Mouse (Mus musculus) midbrain, embryonic 16.5 days (tissue): ENCODE measurements around the gene Zfp235. TPM values are rescaled to one million over a fixed set of nuclear protein-coding genes. Genes with fewer than 3 reads are reported as not detected.

Experiments
- ATAC-seq: fragments of 200-750 bp; cut with Nextera tagmentation; 2 replicates; pipeline ENCODE4 v1.8.0; 2017; ENCODE audit warnings: moderate TSS enrichment
- H3K27ac ChIP-seq: fragments of 300-500 bp; sonication (generic); 2 replicates; pipeline ENCODE4 v1.5.1; 2014; ENCODE audit warnings: mild to moderate bottlenecking, low read length, mixed read lengths
- H3K27me3 ChIP-seq: fragments of 300-500 bp; sonication (generic); 2 replicates; pipeline ENCODE4 v1.6.1; 2014; ENCODE audit warnings: low read depth, low read length, mixed read lengths; ENCODE audit not compliant: control insufficient read depth, insufficient read depth
- H3K36me3 ChIP-seq: fragments of 300-500 bp; sonication (generic); 2 replicates; pipeline ENCODE4 v1.6.1; 2014; ENCODE audit warnings: mild to moderate bottlenecking, low read length, moderate library complexity, mixed read lengths; ENCODE audit not compliant: control insufficient read depth, insufficient read depth
- H3K4me1 ChIP-seq: fragments of 300-500 bp; sonication (generic); 2 replicates; pipeline ENCODE4 v1.6.1; 2014; ENCODE audit warnings: mild to moderate bottlenecking, low read length, mixed read lengths; ENCODE audit not compliant: control insufficient read depth, insufficient read depth
- H3K4me2 ChIP-seq: fragments of 300-500 bp; sonication (generic); 2 replicates; pipeline ENCODE4 v1.6.1; 2014; ENCODE audit warnings: mild to moderate bottlenecking, low read length, mixed read lengths
- H3K4me3 ChIP-seq: fragments of 300-500 bp; sonication (generic); 2 replicates; pipeline ENCODE4 v1.5.1; 2014; ENCODE audit warnings: low read depth, mild to moderate bottlenecking, low read length, moderate library complexity, mixed read lengths
- H3K9ac ChIP-seq: fragments of 300-500 bp; sonication (generic); 2 replicates; pipeline ENCODE4 v1.6.1; 2014; ENCODE audit warnings: low read depth, low read length, mixed read lengths
- H3K9me3 ChIP-seq: fragments of 300-500 bp; sonication (generic); replicated peaks from 2 replicates; pipeline ENCODE4 v1.6.1; 2014; ENCODE audit warnings: mild to moderate bottlenecking, low read length, mixed read lengths; ENCODE audit not compliant: control insufficient read depth, poor library complexity, severe bottlenecking
- WGBS: fragments of 180-500 bp; shearing (Covaris S2); extraction: QIAGEN DNeasy Blood & Tissue Kit; methylation state at CpG from one replicate; pipeline ENCODE4 v1.1.7; 2014; 5-methylcytosine and 5-hydroxymethylcytosine counted together
- polyA plus RNA-seq: library from polyadenylated mRNA; unstranded; fragments of >200 nt; fragmentation: Nextera tagmentation; extraction: Ambion mirVana; gene quantifications from 2 replicates; pipeline ENCODE4 v1.2.1, GENCODE M21; 2015

Zfp235 gene
- polyA plus RNA-seq, 1 experiment from 2014 or later: 24.5 TPM

- peak overlapping the region; percentile 80 for H3K9ac ChIP-seq
- peaks cover 8% of the 10 kb centered on the region for H3K9me3 ChIP-seq
- H3K27ac ChIP-seq: peak overlapping the region; percentile 76
- H3K4me3 ChIP-seq: peak overlapping the region; percentile 57
- 9% methylated on average over 12 of the region's 12 CpGs for WGBS
- H3K36me3 ChIP-seq: peaks cover 11% of the 10 kb centered on the region
- peak overlapping the region; percentile 80 for H3K4me2 ChIP-seq
- no peaks in the 10 kb centered on the region for H3K27me3 ChIP-seq
- ATAC-seq: 0 out of 2 replicates have a peak, but pooled peaks have one; percentile 2
- peaks cover 4% of the 10 kb centered on the region for H3K4me1 ChIP-seq
Measured at GRCm38 (mm10) chr7:24113001-24113400, 21.0 kb upstream of the Zfp235 start.

- Histone ChIP-seq H3K27me3 (no peaks in the 10 kb centered on the region), H3K4me3 (no peak overlapping the region), H3K4me2 (no peak overlapping the region), H3K9ac (no peak overlapping the region), H3K9me3 (no peaks in the 10 kb centered on the region), H3K36me3 (no peaks in the 10 kb centered on the region), H3K4me1 (peaks cover 4% of the 10 kb centered on the region), H3K27ac (no peak overlapping the region)
- ATAC-seq: no peak
- WGBS: 84% methylated on average over 4 of the region's 4 CpGs
Measured at GRCm38 (mm10) chr7:24116655-24117054, 17.3 kb upstream of the Zfp235 start.

- 14% methylated on average over 6 of the region's 6 CpGs for WGBS
- Histone ChIP-seq H3K9ac (peak overlapping the region; percentile 81), H3K4me1 (peaks cover 10% of the 10 kb centered on the region), H3K4me2 (peak overlapping the region; percentile 86), H3K9me3 (no peaks in the 10 kb centered on the region), H3K27me3 (no peaks in the 10 kb centered on the region), H3K36me3 (peaks cover 21% of the 10 kb centered on the region), H3K4me3 (peak overlapping the region; percentile 57), H3K27ac (peak overlapping the region; percentile 75)
- peak; percentile 62 for ATAC-seq
Measured at GRCm38 (mm10) chr7:24133425-24133995, 459 bp upstream of the Zfp235 start.

- peaks cover 45% of the 10 kb centered on the region for H3K36me3 ChIP-seq
Measured at GRCm38 (mm10) chr7:24142566-24142965, 8.6 kb downstream of the Zfp235 start.

GRCm38 (mm10) chr7:24153272-24153671, 19.3 kb downstream of the Zfp235 start:
- H3K36me3 ChIP-seq: no peaks in the 10 kb centered on the region
- no peaks in the 10 kb centered on the region for H3K4me1 ChIP-seq
- H3K9ac ChIP-seq: no peak overlapping the region
- H3K4me3 ChIP-seq: no peak overlapping the region
- no peak overlapping the region for H3K4me2 ChIP-seq
- no peak overlapping the region for H3K27ac ChIP-seq
- whole genome bisulfite sequencing: 6% methylated on average over 1 of the region's 1 CpGs
- H3K9me3 ChIP-seq: peaks cover 3% of the 10 kb centered on the region
- no peaks in the 10 kb centered on the region for H3K27me3 ChIP-seq
- ATAC-seq: no peak

More at GRCm38 (mm10) chr7:24142566-24142965, 8.6 kb downstream of the Zfp235 start:
- H3K4me3 ChIP-seq: no peak overlapping the region
- no peak overlapping the region for H3K9ac ChIP-seq
- no peak for ATAC-seq
- 90% methylated on average over 6 of the region's 6 CpGs for WGBS
- no peaks in the 10 kb centered on the region for H3K27me3 ChIP-seq
- no peak overlapping the region for H3K27ac ChIP-seq
- H3K9me3 ChIP-seq: no peaks in the 10 kb centered on the region
- no peaks in the 10 kb centered on the region for H3K4me1 ChIP-seq
- H3K4me2 ChIP-seq: no peak overlapping the region

- Histone ChIP-seq H3K4me2 (no peak overlapping the region), H3K9ac (no peak overlapping the region), H3K9me3 (no peaks in the 10 kb centered on the region), H3K4me3 (no peak overlapping the region), H3K4me1 (peaks cover 6% of the 10 kb centered on the region; the same call in 1 of the 2 replicates), H3K27me3 (no peaks in the 10 kb centered on the region), H3K27ac (no peak overlapping the region), H3K36me3 (no peaks in the 10 kb centered on the region)
- WGBS: 59% methylated on average over 4 of the region's 4 CpGs
- ATAC-seq: no peak
Measured at GRCm38 (mm10) chr7:24172191-24172590, 38.2 kb downstream of the Zfp235 start.

- peak within 1 kb of the TSS; percentile 80 for H3K27ac ChIP-seq
- 10% methylated on average over 23 of the region's 23 CpGs for WGBS
- H3K4me1 ChIP-seq: peaks cover 6% of the 10 kb centered on the region; the same call in 1 of the 2 replicates
- ATAC-seq: peak; percentile 92
- H3K9me3 ChIP-seq: no peaks in the 10 kb centered on the region
- H3K4me2 ChIP-seq: peak within 1 kb of the TSS; percentile 60
- no peaks in the 10 kb centered on the region for H3K36me3 ChIP-seq
- no peaks in the 10 kb centered on the region for H3K27me3 ChIP-seq
- peak within 1 kb of the TSS; percentile 56 for H3K4me3 ChIP-seq
- H3K9ac ChIP-seq: peak within 1 kb of the TSS; percentile 73
Measured at GRCm38 (mm10) chr7:24174618-24175336, 40.8 kb downstream of the Zfp235 start, which contains the start of gene Zfp114. Gene Zfp114, plus strand, starts transcription at chr7:24175060.

GRCm38 (mm10) chr7:24175337-24175711, 41.4 kb downstream of the Zfp235 start:
- Histone ChIP-seq H3K9me3 (no peaks in the 10 kb centered on the region), H3K4me2 (peak overlapping the region; percentile 60), H3K36me3 (no peaks in the 10 kb centered on the region), H3K27me3 (no peaks in the 10 kb centered on the region), H3K27ac (peak overlapping the region; percentile 80; the same call in 1 of the 2 replicates), H3K4me3 (peak overlapping the region; percentile 56), H3K9ac (peak overlapping the region; percentile 73), H3K4me1 (peaks cover 6% of the 10 kb centered on the region; the same call in 1 of the 2 replicates)
- ATAC-seq: peak; percentile 32
- WGBS: 57% methylated on average over 6 of the region's 6 CpGs

GRCm38 (mm10) chr7:24187611-24188010, 53.6 kb downstream of the Zfp235 start:
- Histone ChIP-seq H3K36me3 (peaks cover 2% of the 10 kb centered on the region; the same call in 1 of the 2 replicates), H3K4me1 (no peaks in the 10 kb centered on the region), H3K4me2 (no peak overlapping the region), H3K27ac (no peak overlapping the region), H3K27me3 (no peaks in the 10 kb centered on the region), H3K9ac (no peak overlapping the region), H3K4me3 (no peak overlapping the region), H3K9me3 (no peaks in the 10 kb centered on the region)
- WGBS: 79% methylated on average over 1 of the region's 1 CpGs
- no peak for ATAC-seq
